Mouse (Mus musculus): ENCODE results near the gene Gm12790. TPM values are rescaled to one million over a fixed set of nuclear protein-coding genes. Genes with fewer than 3 reads are reported as not detected.
"Not testable (repeated sequence)": the region's sequence is repeated elsewhere in the genome, so short reads cannot be mapped to it uniquely, and the experiment has no call there.

Gm12790 gene
- not detected in 2 replicates for polyA plus RNA-seq (2015; fragmentation: Nextera tagmentation; extraction: Ambion mirVana)

- H3K4me1 ChIP-seq (ENCODE audit: control insufficient read depth, insufficient read depth, low read depth, low read length); H3K27ac ChIP-seq (ENCODE audit: low read depth, low read length); H3K27me3 ChIP-seq (replicated peaks; ENCODE audit: control insufficient read depth, insufficient read depth, low read length); ATAC-seq; H3K9ac ChIP-seq (ENCODE audit: low read depth, low read length); H3K4me3 ChIP-seq (ENCODE audit: low read length); H3K4me2 ChIP-seq (ENCODE audit: low read length); H3K36me3 ChIP-seq (ENCODE audit: control insufficient read depth, insufficient read depth, low read length); H3K9me3 ChIP-seq (ENCODE audit: control insufficient read depth, low read length): not testable (repeated sequence)
- WGBS: 86% methylated on average over 1 of the region's 5 CpGs
Observed at GRCm38 (mm10) chr4:101980949-101981348, at the start of gene Gm12790. TSS of gene Gm12790 (minus strand) at chr4:101981049.

GRCm38 (mm10) chr4:102026619-102027018 lies 45.8 kb upstream of the Gm12790 start:
- WGBS: 84% methylated on average over 6 of the region's 6 CpGs
- Histone ChIP-seq H3K36me3 (ENCODE audit: control insufficient read depth, insufficient read depth, low read length) (no peaks in the 10 kb centered on the region), H3K9me3 (ENCODE audit: control insufficient read depth, low read length) (no peaks in the 10 kb centered on the region), H3K9ac (ENCODE audit: low read depth, low read length) (no peak overlapping the region), H3K27me3 (replicated peaks; ENCODE audit: control insufficient read depth, insufficient read depth, low read length) (no peaks in the 10 kb centered on the region), H3K27ac (ENCODE audit: low read depth, low read length) (no peak overlapping the region), H3K4me3 (ENCODE audit: low read length) (no peak overlapping the region), H3K4me2 (ENCODE audit: low read length) (no peak overlapping the region), H3K4me1 (ENCODE audit: control insufficient read depth, insufficient read depth, low read depth, low read length) (no peaks in the 10 kb centered on the region)
- ATAC-seq: no peak

GRCm38 (mm10) chr4:101998267-101998922 lies 17.5 kb upstream of the Gm12790 start:
- no peaks in the 10 kb centered on the region for H3K9me3 ChIP-seq (ENCODE audit: control insufficient read depth, low read length)
- H3K36me3 ChIP-seq (ENCODE audit: control insufficient read depth, insufficient read depth, low read length): no peaks in the 10 kb centered on the region
- no peak overlapping the region for H3K4me2 ChIP-seq (ENCODE audit: low read length)
- WGBS: 42% methylated on average over 15 of the region's 15 CpGs
- no peaks in the 10 kb centered on the region for H3K27me3 ChIP-seq (replicated peaks; ENCODE audit: control insufficient read depth, insufficient read depth, low read length)
- H3K27ac ChIP-seq (ENCODE audit: low read depth, low read length): no peak overlapping the region
- no peaks in the 10 kb centered on the region for H3K4me1 ChIP-seq (ENCODE audit: control insufficient read depth, insufficient read depth, low read depth, low read length)
- H3K9ac ChIP-seq (ENCODE audit: low read depth, low read length): no peak overlapping the region; the same call in 1 of the 2 replicates
- no peak overlapping the region for H3K4me3 ChIP-seq (ENCODE audit: low read length)
- peak; percentile 86 for ATAC-seq

GRCm38 (mm10) chr4:101997426-101997825 lies 16.6 kb upstream of the Gm12790 start:
- no peaks in the 10 kb centered on the region for H3K36me3 ChIP-seq (ENCODE audit: control insufficient read depth, insufficient read depth, low read length)
- ATAC-seq: no peak
- H3K4me3 ChIP-seq (ENCODE audit: low read length): no peak overlapping the region
- H3K4me2 ChIP-seq (ENCODE audit: low read length): no peak overlapping the region
- H3K9ac ChIP-seq (ENCODE audit: low read depth, low read length): no peak overlapping the region
- H3K4me1 ChIP-seq (ENCODE audit: control insufficient read depth, insufficient read depth, low read depth, low read length): no peaks in the 10 kb centered on the region
- WGBS: 98% methylated on average over 5 of the region's 5 CpGs
- no peak overlapping the region for H3K27ac ChIP-seq (ENCODE audit: low read depth, low read length)
- H3K9me3 ChIP-seq (ENCODE audit: control insufficient read depth, low read length): no peaks in the 10 kb centered on the region
- no peaks in the 10 kb centered on the region for H3K27me3 ChIP-seq (replicated peaks; ENCODE audit: control insufficient read depth, insufficient read depth, low read length)

GRCm38 (mm10) chr4:101986326-101986725 lies 5.5 kb upstream of the Gm12790 start, which contains the start of gene Gm12789:
TSS of gene Gm12789 (plus strand) at chr4:101986626.
- H3K36me3 ChIP-seq (ENCODE audit: control insufficient read depth, insufficient read depth, low read length); H3K9me3 ChIP-seq (ENCODE audit: control insufficient read depth, low read length); H3K27me3 ChIP-seq (replicated peaks; ENCODE audit: control insufficient read depth, insufficient read depth, low read length); H3K4me3 ChIP-seq (ENCODE audit: low read length); H3K4me2 ChIP-seq (ENCODE audit: low read length); ATAC-seq; H3K4me1 ChIP-seq (ENCODE audit: control insufficient read depth, insufficient read depth, low read depth, low read length); H3K27ac ChIP-seq (ENCODE audit: low read depth, low read length); H3K9ac ChIP-seq (ENCODE audit: low read depth, low read length): not testable (repeated sequence)
- whole genome bisulfite sequencing: 90% methylated on average over 2 of the region's 2 CpGs

- Histone ChIP-seq H3K4me2 (ENCODE audit: low read length) (no peak overlapping the region), H3K4me3 (ENCODE audit: low read length) (no peak overlapping the region), H3K36me3 (ENCODE audit: control insufficient read depth, insufficient read depth, low read length) (no peaks in the 10 kb centered on the region), H3K9ac (ENCODE audit: low read depth, low read length) (no peak overlapping the region), H3K4me1 (ENCODE audit: control insufficient read depth, insufficient read depth, low read depth, low read length) (no peaks in the 10 kb centered on the region), H3K9me3 (ENCODE audit: control insufficient read depth, low read length) (no peaks in the 10 kb centered on the region), H3K27me3 (replicated peaks; ENCODE audit: control insufficient read depth, insufficient read depth, low read length) (no peaks in the 10 kb centered on the region), H3K27ac (ENCODE audit: low read depth, low read length) (no peak overlapping the region)
- WGBS: 91% methylated on average over 5 of the region's 5 CpGs
- ATAC-seq: no peak
Observed at GRCm38 (mm10) chr4:101985678-101986077, 4.8 kb upstream of the Gm12790 start.

GRCm38 (mm10) chr4:101940107-101940506 lies 40.7 kb downstream of the Gm12790 start, which contains the start of gene Gm12794:
TSS of gene Gm12794 (plus strand) at chr4:101940407.
- not testable (repeated sequence) for H3K27ac ChIP-seq (ENCODE audit: low read depth, low read length); H3K4me3 ChIP-seq (ENCODE audit: low read length); ATAC-seq; H3K36me3 ChIP-seq (ENCODE audit: control insufficient read depth, insufficient read depth, low read length); H3K27me3 ChIP-seq (replicated peaks; ENCODE audit: control insufficient read depth, insufficient read depth, low read length); H3K4me1 ChIP-seq (ENCODE audit: control insufficient read depth, insufficient read depth, low read depth, low read length); H3K9me3 ChIP-seq (ENCODE audit: control insufficient read depth, low read length); H3K4me2 ChIP-seq (ENCODE audit: low read length); H3K9ac ChIP-seq (ENCODE audit: low read depth, low read length)
- WGBS: 67% methylated on average over 1 of the region's 2 CpGs

Other genes starting within 250 kb of the Gm12790 start
- gene B020004J07Rik, start 137.0 kb downstream of the Gm12790 start, polyA plus RNA-seq (2015; fragmentation: Nextera tagmentation; extraction: Ambion mirVana): not detected in 2 replicates
- gene C130073F10Rik, start 87.3 kb downstream of the Gm12790 start, polyA plus RNA-seq (2015; fragmentation: Nextera tagmentation; extraction: Ambion mirVana): not detected in 2 replicates
- not detected in 2 replicates for gene Gm12800, start 71.9 kb downstream of the Gm12790 start, polyA plus RNA-seq (2015; fragmentation: Nextera tagmentation; extraction: Ambion mirVana)
- not detected in 2 replicates for gene Gm12794, start 40.6 kb downstream of the Gm12790 start, polyA plus RNA-seq (2015; fragmentation: Nextera tagmentation; extraction: Ambion mirVana)
- not detected in 2 replicates for gene Gm12789, start 5.6 kb upstream of the Gm12790 start, polyA plus RNA-seq (2015; fragmentation: Nextera tagmentation; extraction: Ambion mirVana)
- 43.4 and 48.3 TPM in 2 replicates for gene Pde4b, start 106.5 kb upstream of the Gm12790 start, polyA plus RNA-seq (2015; fragmentation: Nextera tagmentation; extraction: Ambion mirVana)